Mouse (Mus musculus): Measurements from ENCODE around the gene Gm27021.
"Not testable (repeated sequence)": the region's sequence is repeated elsewhere in the genome, so short reads cannot be mapped to it uniquely, and the experiment has no call there.

Gm27021 gene

DNA sequence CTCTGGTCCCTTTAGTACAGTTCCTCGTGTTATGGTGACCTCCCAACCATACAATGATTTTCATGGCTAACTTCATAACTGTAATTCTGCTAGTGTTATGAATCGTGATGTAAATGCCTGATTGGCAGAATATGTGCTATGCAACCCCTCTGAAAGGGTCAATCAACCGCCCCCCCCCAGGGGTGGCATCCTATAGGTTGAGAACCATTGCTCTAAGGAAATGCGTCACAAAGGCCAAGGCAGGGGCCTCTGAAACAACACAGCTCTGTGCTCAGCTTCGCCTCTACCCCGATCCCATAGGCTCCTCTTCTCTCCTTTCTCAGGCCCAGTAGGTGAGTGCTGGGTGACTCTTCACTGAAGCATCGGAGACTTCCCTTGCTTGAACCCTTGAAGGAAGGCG lies 17.7 kb upstream of the Gm27021 start:
- DNase-seq, result no peak

DNA sequence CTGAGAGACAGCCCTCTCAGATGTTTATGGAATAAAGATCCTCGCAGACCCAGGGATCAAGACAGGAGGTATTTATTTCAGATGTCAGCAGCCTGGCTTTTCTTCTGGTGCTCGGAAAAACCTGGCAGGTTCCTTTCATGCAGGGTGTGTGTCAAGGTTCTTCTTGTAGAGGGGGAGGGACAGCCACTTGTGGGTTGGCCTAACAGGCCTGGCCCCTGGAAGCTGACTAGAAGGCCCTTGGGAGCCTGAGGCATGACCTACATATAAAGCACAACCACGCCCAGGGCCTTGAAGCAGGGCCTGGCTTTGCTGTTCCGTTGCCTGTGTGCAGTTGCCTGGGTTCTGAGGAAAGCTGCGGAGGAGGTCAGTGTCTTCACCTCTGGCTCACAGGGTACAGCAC lies 17.2 kb upstream of the Gm27021 start:
- no peak for DNase-seq

DNA sequence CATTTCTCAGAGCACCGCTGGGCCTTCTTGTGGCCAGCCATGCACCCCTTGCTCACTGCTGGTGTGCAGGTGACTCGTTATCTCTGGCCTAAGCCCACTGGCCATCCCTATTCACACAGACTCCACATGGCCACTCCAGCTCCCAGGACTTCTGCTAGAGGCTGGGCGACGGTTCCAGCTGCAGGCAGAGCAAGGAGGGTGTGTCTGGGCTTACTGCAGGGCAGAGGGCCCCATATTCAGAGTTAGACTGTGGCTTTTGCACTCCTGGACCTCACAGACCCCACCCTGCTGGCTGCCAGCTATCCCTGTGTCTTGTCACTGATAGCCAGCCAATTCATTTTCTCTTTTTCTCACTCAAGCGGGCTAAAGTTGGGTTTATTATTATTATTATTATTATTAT lies 16.2 kb upstream of the Gm27021 start:
- DNase-seq, result no peak

DNA sequence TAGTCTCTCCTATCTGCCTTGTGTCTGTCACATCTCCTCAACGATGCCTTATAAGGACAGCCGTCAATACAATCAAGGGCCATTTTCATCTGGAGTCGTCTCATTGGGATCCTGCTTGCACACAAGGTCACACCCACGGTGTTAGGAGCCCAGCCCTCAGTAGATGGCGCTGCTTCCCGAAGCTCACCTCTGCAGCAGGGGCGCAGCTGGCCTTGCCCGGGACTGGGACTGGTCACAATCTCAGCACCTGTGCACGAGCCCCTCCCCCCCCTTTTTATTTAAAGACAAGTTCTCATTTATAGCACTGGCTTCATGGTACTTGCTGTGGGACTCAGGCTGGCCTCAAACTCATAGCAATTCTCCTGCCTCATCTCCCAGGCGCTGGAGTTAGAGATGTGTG lies 15.7 kb upstream of the Gm27021 start:
- DNase-seq, result no peak

DNA sequence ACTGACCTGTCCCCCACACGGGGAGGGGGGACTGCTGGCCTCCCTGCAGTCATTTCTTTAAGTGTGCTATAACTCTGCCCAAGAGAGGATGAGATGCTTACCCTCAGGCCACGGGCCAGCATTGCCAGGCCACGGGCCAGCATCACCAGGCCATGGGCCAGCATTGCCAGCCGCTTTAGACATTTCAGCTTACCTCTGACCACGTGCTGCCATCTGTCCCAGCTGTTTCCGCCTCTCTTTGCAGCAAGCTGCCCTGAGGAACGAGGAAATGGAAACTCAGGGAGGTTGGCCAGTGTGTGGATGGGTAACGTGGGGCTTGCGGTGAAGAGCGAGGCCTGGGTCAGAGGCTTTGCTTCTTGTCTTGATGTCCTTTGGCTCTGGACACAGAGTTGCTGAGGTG lies 13.2 kb upstream of the Gm27021 start:
- no peak for DNase-seq

DNA sequence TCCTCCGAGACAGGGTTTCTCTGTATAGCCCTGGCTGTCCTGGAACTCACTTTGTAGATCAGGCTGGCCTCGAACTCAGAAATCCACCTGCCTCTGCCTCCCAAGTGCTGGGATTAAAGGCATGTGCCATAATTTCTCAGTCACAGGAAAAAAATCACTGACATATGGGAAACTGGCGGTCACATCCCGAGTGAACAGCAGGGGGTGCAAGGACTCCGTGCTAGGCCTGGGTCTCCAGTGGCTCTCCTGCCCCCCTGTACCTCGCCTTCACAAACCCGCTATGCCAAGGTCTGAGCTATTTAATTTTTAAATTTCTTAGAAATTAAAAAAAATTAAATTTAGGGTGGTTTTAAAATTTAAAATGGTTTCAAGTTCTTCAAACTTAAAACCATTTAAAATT lies 12.5 kb upstream of the Gm27021 start:
- not testable (repeated sequence) for DNase-seq

DNA sequence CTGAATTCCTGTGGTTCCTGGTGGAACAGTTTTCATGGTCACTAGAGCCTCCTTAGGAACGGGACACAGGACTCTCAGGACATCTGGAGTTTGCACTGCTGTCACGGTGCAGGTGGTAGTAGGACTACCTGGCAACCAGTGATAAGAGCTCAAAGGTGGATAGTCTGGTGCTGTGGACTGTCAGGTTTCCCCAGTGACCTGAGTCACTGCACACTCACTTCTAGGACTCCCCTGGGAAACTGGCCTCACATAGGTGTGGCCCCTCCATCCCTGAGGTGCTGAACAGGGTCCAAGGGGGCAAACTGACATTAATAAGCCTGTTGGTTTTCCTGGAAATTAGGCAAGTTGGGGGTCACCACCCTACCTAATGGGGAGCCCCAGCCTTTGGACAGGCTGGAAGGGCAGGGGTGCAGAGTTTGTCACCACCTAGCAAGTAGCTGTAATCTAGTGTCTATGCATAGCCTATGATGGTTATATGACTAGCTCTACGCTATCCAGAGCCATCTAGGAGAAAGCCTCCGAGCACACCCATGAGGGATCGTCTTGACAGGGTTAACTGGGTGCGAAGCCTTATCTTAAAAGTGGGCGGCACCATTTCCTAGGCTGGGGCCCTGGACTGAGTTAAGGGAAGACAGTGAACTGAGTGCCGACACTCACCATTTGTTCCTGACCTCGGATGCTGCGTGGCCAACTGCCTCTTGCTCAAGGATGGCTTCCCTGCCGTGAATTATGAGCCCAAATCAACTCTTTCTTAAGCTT lies 11.9 kb upstream of the Gm27021 start:
- DNase-seq, result no peak

DNA sequence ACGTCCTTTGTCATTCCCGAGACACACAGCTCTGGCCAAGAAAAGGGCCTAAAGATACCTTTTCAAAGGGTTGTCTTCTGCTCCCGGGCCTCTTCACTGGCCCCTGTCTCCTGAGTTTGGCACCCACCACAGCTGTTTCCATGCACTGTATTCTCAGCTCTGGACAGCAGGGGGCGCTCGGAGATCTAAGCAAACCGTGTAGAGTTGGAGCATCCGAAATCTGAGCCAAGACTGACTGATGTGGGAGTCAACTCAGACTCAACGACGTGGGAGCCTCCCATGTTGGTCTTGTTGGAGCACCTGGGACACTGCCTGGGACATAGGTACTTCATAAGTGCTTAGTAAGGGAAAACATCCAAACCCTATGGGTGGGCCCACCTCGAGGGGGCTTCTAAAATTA lies 10.6 kb upstream of the Gm27021 start:
- DNase-seq, result peak; percentile 66

DNA sequence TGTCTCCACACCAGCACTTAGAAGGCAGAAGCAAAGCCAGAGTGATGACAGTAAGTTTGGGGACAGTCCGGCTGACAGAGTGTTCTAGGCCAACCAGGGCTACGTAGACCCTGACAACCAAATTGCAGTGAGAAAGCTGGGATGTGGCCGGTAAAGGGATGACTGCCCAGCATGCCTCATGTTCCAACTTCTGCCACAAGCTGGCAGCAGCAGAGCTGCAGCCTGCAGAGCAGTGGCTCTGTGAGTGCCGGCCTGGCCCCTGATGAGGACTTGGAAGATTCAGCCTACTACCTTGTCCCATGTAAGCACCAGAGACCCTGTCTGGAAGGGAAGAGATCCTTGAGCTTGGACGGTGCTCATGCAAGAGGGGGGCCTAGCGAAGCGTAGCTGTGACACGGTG lies 7.8 kb upstream of the Gm27021 start:
- DNase-seq, result no peak

DNA sequence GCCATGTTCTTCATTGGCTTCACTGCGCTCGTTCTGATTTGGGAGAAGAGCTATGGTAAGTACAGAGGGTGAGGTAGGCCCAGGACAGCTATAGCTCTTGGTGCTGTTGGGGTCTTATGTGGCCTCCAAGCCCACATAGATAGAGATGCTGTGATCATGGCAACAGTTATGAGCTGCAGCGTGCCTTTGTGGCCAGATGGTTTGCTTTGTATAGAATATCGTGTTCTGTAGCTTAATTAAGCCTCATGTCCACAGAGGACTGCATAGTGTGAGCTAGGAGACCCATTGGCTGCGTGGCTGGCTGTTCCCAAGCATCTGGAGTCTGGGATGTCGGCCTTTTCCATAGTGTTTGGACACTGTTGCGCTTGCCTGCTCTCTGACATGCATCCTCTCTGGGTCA lies 5.4 kb upstream of the Gm27021 start:
- no peak for DNase-seq

DNA sequence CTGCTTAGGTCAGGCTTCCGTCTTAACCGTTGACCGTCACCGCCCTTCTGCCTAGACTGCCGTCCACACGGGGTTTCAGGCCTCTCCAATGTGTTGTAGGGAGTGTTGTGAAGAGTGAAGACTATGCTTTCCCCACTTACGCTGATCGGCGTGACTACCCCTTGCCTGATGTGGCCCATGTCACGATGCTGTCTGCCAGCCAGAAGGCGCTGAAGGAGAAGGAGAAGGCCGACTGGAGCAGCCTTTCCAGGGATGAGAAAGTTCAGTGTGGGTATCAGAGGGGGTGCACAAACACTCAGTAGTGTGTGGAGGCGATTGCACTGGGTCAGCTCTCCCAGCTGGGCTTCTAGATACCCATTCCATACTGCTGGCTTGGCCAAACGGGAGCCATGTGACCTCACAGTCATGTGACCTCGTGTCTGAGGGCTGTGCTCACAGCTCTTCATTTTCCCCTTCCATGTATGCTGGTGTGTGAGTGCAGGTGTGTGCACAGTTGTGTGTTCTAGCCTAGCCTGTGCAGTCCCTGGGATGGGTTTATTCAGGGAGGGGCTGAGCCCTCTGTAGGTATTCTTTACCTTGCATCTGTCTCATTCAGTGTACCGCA lies 4.8 kb upstream of the Gm27021 start:
- no peak for DNase-seq

DNA sequence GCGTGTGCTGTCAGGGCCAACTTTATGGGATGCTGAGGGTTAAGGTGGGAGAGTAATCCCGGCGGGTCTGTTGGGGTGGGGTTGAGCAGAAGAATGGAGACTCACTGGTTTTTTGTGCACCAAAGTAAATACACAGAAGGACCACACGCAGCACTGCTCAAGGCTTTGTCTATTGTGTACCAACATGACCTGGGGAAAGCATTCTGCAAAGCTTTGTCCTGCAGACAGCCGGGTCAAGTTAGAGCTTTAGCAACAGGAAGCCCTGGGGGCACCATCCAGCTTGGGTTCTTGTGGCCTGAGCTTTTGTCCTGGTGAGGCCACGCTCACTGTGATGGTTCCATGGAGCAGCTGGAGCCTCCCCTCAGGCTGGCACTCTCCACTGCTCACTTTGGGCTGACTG lies 3.9 kb upstream of the Gm27021 start:
- DNase-seq, result no peak

DNA sequence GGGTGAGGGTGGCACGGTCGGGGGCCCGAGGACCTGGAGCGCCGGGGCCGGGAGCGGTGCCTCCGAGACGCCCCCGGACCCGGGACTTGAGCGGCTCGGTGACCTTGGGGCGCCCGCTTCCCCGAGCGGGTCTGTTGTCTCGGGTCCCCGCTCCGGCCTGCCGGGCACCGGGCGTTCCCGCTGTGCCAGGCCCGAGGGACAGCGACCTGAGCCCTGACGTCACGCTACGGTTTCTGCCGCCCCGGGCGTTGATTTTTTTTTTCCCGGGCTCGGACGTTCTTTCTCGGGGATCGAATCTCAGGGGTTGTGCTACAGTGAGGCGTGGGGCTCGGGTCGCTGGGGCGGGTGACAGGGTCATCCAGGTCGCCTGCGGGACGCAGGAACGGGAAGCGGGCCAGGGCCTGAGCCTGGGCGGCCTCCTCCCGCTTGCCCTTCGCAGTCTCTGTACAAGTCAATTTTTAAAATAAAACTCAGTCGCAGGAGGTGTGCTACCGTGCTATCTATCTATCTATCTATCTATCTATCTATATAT lies 561 bp upstream of the Gm27021 start, which contains the start of gene Emc8:
Gene Emc8 (minus strand): TSS at position 200 of the 532 bp plus-strand sequence.
- no peak for DNase-seq

DNA sequence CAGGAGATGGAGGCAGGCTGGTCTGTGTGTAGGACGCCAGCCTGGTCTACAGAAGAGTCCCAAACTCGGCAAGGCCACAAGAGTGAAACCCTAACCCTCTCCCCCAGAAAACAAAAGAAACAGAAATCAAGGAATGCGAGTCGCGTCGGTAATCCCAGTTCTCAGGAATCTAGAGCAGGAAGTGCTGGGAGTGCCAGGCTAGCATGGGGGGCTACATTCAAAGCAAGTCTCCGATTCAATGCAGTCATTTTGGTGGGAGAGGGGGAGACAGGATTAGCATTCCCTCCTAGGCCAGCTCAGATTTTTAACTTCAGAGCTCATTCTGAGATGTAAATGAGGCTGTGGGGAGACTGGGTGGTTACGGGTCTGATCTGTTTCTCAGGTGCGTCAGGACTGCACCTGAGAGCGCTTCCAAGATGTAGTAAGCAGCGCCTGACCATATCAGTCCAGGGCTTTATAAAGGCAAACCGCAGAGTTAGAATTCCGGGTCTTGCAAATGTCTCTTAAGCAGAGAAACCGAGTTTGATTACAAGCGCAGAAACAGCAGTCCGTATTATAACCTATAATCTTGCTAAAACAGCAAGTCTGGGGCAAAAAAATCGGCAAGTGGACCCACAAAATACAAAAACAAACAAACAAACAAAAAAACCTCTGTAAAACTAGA lies 940 bp downstream of the Gm27021 start:
- DNase-seq, result no peak

DNA sequence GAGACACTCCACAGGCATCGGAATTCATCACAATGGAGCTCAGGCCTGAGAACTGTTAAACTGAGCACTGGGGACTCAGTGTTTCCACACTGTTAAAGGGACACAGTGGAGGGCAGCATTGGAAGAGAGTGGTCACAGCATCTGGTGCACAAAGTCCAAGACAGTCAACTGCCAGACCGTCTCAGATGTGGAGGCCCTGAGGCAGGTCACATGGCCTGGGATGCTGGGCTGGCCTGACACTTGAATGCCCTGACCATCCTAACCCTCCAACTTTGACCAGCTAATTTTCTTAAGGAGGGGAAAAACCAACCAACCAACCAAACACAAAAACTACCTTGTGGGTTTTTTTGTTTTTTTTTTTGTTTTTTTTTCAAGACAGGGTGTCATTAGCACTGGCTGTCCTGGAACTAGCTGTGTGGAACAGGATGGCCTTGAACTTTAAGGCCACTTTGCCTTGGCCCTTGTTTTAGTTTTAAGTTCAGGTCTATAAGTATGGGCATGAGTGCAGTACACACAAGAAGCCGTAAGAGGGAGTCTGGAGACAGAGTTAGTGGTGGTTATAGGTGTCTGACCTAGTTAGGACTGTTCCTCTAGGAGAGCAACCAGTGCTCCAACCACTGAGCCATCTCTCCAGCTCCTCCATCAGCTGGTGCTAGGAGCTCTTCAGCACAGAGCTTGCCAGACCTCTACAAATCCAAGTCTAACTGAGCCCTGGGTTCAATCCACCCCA lies 2.0 kb downstream of the Gm27021 start:
- peak; percentile 32 for DNase-seq

DNA sequence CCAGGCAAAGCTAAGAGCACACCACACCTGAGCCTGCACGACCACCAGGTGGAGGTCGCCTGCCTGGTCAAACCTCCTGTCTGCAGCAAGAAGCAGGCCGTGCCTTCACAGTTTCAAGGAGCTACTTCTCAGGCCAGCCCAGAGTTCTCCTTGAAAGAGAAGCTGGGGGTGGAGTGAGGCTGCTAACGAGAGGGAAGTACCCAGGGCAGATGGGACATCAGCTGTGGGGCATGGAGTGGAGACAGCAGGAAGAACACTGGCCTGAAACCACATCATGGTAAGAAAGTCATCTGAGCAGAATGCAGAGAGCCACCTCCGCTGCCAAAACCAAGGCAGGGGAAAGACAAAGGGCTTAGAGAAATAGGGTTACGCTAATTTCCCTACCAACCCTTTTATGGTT lies 3.3 kb downstream of the Gm27021 start:
- no peak for DNase-seq

DNA sequence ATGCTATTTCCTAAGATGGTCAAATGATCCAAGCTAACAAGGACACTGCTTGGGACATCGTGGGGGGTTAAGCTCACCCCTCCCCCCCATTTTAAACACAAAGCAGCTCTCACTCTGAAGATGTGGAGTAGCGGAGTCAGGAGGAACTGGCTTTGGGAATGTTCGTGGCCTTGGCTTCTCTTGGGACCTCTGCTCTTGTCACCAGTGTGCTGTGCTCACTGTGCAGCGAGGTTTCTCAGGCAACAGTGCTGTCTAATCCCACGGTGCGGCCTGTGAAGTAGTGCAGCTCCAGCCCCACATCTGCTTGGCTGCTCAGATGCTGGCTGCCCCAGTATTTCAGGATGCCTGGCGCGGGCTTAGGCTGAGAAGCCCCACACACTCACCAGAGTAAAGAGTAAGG lies 10.5 kb downstream of the Gm27021 start:
- no peak for DNase-seq

DNA sequence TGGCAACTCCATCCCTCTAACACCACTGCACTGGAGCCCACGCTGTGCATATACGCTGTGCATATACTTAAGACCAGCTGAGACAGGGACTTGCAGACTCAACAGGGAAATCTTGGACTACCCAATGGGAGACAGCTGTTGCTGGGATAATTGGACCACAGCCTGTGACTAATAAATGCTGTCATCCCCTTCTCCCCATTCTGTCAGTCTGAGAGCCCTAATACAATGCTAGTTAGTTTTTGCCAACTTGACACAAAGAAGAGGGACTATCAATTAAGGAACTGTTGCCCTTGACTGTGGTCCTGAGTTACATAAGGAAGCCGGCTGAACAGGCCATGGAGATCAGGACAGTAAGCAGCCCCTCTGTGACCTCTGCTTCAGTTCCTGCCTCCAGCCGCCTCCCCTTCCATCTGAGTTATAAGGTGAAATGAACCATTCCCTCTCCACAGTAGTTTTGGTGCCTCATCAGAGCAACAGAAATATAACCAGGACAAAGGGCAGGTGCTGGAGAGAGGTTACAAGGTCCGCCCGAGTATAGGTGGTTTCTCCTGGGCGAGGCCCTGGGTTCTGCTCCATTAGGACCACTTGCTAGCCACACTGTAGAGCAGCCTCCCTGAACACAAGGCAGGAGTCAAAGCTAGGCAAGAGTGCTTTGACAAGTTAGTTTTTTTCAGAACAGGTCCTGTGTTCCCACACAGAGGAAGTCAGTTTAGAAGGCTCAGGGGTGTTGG lies 11.4 kb downstream of the Gm27021 start:
- no peak for DNase-seq

DNA sequence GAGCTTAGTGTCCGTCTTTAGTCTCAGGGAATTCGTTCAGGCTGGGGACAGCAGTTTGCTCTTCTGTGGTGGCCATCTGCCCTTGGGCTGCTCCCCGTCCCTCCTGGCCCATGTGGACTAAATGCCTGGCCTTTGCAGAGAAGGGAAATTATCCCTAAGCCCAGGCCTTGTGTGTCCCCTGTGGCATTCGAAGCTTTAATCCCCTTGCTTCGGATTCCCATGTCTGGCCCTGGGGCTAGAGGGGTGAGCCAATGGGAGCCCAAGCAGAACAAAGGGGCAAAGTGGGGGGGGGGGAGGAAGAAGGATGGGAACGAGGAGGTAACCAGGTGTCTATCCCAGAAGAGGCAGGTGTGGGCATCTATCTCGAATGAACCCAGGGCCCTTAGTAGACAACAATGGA lies 20.3 kb downstream of the Gm27021 start, which contains the start of gene 1190005I06Rik:
Gene 1190005I06Rik (minus strand): TSS at position 101 of the 400 bp plus-strand sequence.
- no peak for DNase-seq

DNA sequence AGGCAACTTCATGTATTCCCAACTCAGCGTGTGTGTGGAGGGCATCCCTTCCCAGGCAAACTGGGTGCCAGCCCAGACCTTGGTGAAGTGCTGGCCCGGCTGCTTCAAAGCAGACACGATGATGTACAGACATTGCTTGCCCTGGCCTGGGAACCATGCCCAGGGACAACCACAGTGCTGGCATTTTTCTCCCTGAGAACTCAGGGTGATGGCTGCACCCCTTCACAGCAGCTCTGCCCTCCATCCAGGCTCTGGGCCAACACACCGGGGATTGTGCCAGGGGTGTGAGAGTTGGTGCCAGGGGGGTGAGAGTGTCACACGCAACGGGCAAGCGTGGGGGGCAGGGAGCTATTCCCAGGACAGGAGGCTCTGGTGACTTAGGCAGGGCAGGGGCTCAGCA lies 23.2 kb downstream of the Gm27021 start:
- peak; percentile 65 for DNase-seq

DNA sequence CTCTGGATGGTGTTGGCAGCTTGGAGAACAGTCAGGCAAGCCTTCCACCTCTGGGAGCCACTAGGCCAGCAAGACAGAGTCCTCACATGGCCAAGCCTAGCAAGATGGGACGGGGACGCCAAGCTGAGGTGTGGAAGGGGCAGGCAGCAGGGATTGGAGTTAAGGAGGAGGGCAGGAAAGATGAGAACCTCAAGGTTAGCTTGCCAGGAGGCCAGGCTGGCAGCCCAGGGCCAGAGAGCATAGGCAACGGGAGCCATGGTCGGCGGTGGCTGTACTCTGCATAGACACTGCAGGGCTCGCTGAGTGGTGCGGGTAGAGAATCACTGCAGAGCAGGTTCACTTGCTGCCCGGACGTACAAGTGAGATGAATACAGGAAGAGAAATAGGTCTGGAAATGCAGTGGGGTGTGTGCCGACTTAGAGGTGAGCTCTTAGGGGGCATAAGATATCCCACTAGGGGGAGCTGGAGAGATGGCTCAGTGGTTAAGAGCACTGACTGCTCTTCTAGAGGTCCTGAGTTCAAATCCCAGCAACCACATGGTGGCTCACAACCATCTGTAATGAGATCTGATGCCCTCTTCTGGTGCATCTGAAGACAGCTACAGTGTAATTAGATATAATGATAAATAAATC lies 25.7 kb downstream of the Gm27021 start:
- no peak for DNase-seq

DNA sequence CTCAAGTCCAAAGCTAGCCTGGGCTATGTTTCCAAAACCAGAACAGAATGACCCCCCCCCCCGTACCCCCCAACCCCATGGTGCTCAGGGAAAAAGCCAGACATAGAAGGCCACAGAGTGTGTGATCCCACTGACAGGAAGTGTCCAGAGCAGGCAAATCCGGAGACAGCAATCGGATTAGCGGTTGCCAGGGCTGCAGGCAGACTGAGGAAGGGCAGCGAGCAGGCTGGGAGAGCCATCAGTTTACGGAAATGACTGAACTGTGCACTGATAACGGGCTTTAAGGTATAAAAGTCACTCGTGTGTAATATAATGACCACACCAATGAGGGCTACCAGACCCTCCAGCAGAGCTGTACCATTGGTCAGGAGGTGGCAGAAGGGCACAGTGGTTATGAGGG lies 26.6 kb downstream of the Gm27021 start:
- no peak for DNase-seq
